ENCODE assay signal across 14 mouse cellular contexts in the genomic region with DNA sequence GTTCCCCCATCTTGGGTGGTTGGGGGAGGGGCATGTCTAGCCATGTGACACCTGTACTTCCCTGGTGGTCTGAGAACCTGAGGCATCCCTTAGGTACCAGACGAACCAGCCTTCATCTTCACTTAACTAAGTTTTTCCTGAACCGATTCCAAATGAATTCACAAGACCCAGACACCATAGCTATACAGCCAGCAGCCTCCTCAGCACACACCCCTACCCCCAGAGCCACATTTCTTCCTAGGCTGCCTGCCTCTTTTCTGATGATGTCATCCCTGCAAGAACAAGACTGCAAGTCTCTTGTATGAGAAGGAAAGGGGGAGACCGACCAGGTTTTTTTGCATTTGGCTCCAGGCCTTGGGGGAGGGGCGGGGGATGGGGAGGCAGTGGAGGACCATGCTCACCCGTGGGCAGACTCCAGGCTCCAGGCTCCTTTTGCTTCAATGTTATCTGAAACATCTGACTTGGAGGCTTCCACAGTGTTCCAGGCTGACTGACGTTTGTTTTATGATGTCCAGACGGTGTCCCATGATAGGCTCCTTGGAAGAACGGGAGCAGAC. TPM values are rescaled to one million over a fixed set of nuclear protein-coding genes. Genes with fewer than 3 reads are reported as not detected.
A peak's percentile ranks its signal among the peaks of the same experiment; 100 is the strongest.
DNase-seq lines count a peak whose midpoint lies in the region; ATAC-seq and TF ChIP-seq lines count a peak whose summit lies in the region.
"Had no signal": no experiment of that assay in that cellular context is flagged by ENCODE, and none has a peak within 500 bp of the region (broad histone marks: within the 10 kb centered on the region; RNA-seq: fewer than 3 reads in every experiment).

No protein-coding gene starts in this region.

- H3K36me3 ChIP-seq in forebrain, embryonic 14.5 days (ENCODE audit: control insufficient read depth, insufficient read depth, low read length) = no peaks in the 10 kb centered on the region
- H3K36me3 ChIP-seq in forebrain, postnatal 0 days (ENCODE audit: insufficient read depth) = no peaks in the 10 kb centered on the region
- peaks cover 19% of the 10 kb centered on the region; the same call in 1 of the 2 replicates for H3K36me3 ChIP-seq in kidney, embryonic 16.5 days (ENCODE audit: insufficient read depth, low read length)
- peaks cover 6% of the 10 kb centered on the region; the same call in 1 of the 2 replicates for H3K36me3 ChIP-seq in intestine, embryonic 15.5 days
- peaks cover 6% of the 10 kb centered on the region; the same call in 1 of the 2 replicates for H3K36me3 ChIP-seq in stomach, embryonic 16.5 days (ENCODE audit: control insufficient read depth, insufficient read depth, low read length)
- H3K36me3 ChIP-seq: liver, embryonic 15.5 days; midbrain, embryonic 13.5 days had no signal

- H3K4me3 ChIP-seq in forebrain, embryonic 14.5 days (ENCODE audit: low read depth, low read length) = no peak overlapping the region
- no peak overlapping the region for H3K4me3 ChIP-seq in forebrain, postnatal 0 days (ENCODE audit: low read depth, low read length)
- H3K4me3 ChIP-seq in kidney, embryonic 16.5 days (ENCODE audit: low read length) = no peak overlapping the region
- no peak overlapping the region for H3K4me3 ChIP-seq in intestine, embryonic 15.5 days (replicated peaks)
- no peak overlapping the region for H3K4me3 ChIP-seq in stomach, embryonic 16.5 days (replicated peaks; ENCODE audit: low read length)
- H3K4me3 ChIP-seq: liver, embryonic 15.5 days; midbrain, embryonic 13.5 days had no signal

- H3K27me3 ChIP-seq in forebrain, embryonic 14.5 days (replicated peaks; ENCODE audit: control insufficient read depth, insufficient read depth, low read length) = no peaks in the 10 kb centered on the region
- no peaks in the 10 kb centered on the region for H3K27me3 ChIP-seq in forebrain, postnatal 0 days (ENCODE audit: insufficient read depth, low read length)
- H3K27me3 ChIP-seq in kidney, embryonic 16.5 days (ENCODE audit: insufficient read depth, low read length) = no peaks in the 10 kb centered on the region
- no peaks in the 10 kb centered on the region for H3K27me3 ChIP-seq in intestine, embryonic 15.5 days (replicated peaks)
- H3K27me3 ChIP-seq in stomach, embryonic 16.5 days (ENCODE audit: control insufficient read depth, insufficient read depth, low read length) = no peaks in the 10 kb centered on the region
- H3K27me3 ChIP-seq: liver, embryonic 15.5 days had no signal

- peak; percentile 48; the same call in 1 of the 2 replicates for ATAC-seq in forebrain, embryonic 14.5 days
- no peak for ATAC-seq in forebrain, postnatal 0 days
- ATAC-seq in kidney, embryonic 16.5 days (ENCODE audit: low FRiP score, low TSS enrichment) = 0 out of 2 replicates have a peak, but pooled peaks have one; percentile 17
- ATAC-seq in intestine, embryonic 15.5 days = peak; percentile 43; the same call in 1 of the 2 replicates
- peak; percentile 67; the same call in 1 of the 2 replicates for ATAC-seq in stomach, embryonic 16.5 days (ENCODE audit: insufficient read depth, low FRiP score)
- ATAC-seq: hindbrain, embryonic 16.5 days; midbrain, embryonic 13.5 days had no signal

- no peak overlapping the region for H3K27ac ChIP-seq in forebrain, embryonic 14.5 days (ENCODE audit: low read depth, low read length)
- H3K27ac ChIP-seq in forebrain, postnatal 0 days (ENCODE audit: low read depth, low read length) = no peak overlapping the region
- no peak overlapping the region for H3K27ac ChIP-seq in kidney, embryonic 16.5 days (ENCODE audit: low read length)
- 0 out of 2 replicates have a peak overlapping the region, but pooled peaks have one; percentile 13 for H3K27ac ChIP-seq in intestine, embryonic 15.5 days
- no peak overlapping the region for H3K27ac ChIP-seq in stomach, embryonic 16.5 days (ENCODE audit: low read length)
- H3K27ac ChIP-seq: liver, embryonic 15.5 days; macrophage; midbrain, embryonic 13.5 days had no signal

- H3K9me3 ChIP-seq in forebrain, embryonic 14.5 days (replicated peaks; ENCODE audit: control insufficient read depth, low read length) = no peaks in the 10 kb centered on the region
- H3K9me3 ChIP-seq in forebrain, postnatal 0 days (ENCODE audit: low read length) = no peaks in the 10 kb centered on the region
- no peaks in the 10 kb centered on the region for H3K9me3 ChIP-seq in kidney, embryonic 16.5 days (ENCODE audit: low read length)
- no peaks in the 10 kb centered on the region for H3K9me3 ChIP-seq in intestine, embryonic 15.5 days
- H3K9me3 ChIP-seq in stomach, embryonic 16.5 days (replicated peaks; ENCODE audit: control insufficient read depth, low read length) = no peaks in the 10 kb centered on the region
- H3K9me3 ChIP-seq: liver, embryonic 15.5 days; midbrain, embryonic 13.5 days had no signal

- DNase-seq in forebrain, embryonic 14.5 days (ENCODE audit: low spot score) = peak; percentile 27
- no peak for DNase-seq in forebrain, postnatal 0 days
- DNase-seq in kidney, adult 8-10 months = no peak
- no peak for DNase-seq in B cell, adult 2 months
- DNase-seq in cerebellum, postnatal 14 days = no peak
- DNase-seq: cerebellum, adult 18-20 months; kidney, postnatal 25 days had no signal

- H3K4me1 ChIP-seq in forebrain, embryonic 14.5 days (ENCODE audit: control insufficient read depth, insufficient read depth, low read length) = 0 out of 2 replicates have a peak, but pooled peaks cover 4% of the 10 kb centered on the region
- H3K4me1 ChIP-seq in forebrain, postnatal 0 days (ENCODE audit: insufficient read depth) = no peaks in the 10 kb centered on the region
- peaks cover 9% of the 10 kb centered on the region; the same call in 1 of the 2 replicates for H3K4me1 ChIP-seq in kidney, embryonic 16.5 days (ENCODE audit: insufficient read depth, low read length)
- peaks cover 11% of the 10 kb centered on the region; the same call in 1 of the 2 replicates for H3K4me1 ChIP-seq in intestine, embryonic 15.5 days (replicated peaks)
- H3K4me1 ChIP-seq in stomach, embryonic 16.5 days (ENCODE audit: control insufficient read depth, insufficient read depth, low read length) = peaks cover 16% of the 10 kb centered on the region
- H3K4me1 ChIP-seq: liver, embryonic 15.5 days had no signal

- TF ChIP-seq CTCF in forebrain, postnatal 0 days (IDR thresholded peaks at IDR 0.05; ENCODE audit: low read depth) = no peak

- WGBS in forebrain, embryonic 14.5 days = 47% methylated on average over 8 of the region's 8 CpGs
- WGBS in forebrain, postnatal 0 days = 46% methylated on average over 8 of the region's 8 CpGs
- WGBS in kidney, embryonic 16.5 days = 38% methylated on average over 8 of the region's 8 CpGs
- 34% methylated on average over 8 of the region's 8 CpGs for WGBS in intestine, embryonic 15.5 days
- WGBS in stomach, embryonic 16.5 days = 36% methylated on average over 8 of the region's 8 CpGs

- no peak overlapping the region for H3K4me2 ChIP-seq in forebrain, embryonic 14.5 days (ENCODE audit: low read length)
- no peak overlapping the region for H3K4me2 ChIP-seq in forebrain, postnatal 0 days (ENCODE audit: low read depth)
- H3K4me2 ChIP-seq in kidney, embryonic 16.5 days (replicated peaks; ENCODE audit: low read depth, low read length) = no peak overlapping the region
- no peak overlapping the region for H3K4me2 ChIP-seq in intestine, embryonic 15.5 days (replicated peaks)
- H3K4me2 ChIP-seq in stomach, embryonic 16.5 days (ENCODE audit: low read depth, low read length) = no peak overlapping the region
- H3K4me2 ChIP-seq: liver, embryonic 15.5 days; midbrain, embryonic 13.5 days had no signal

- no peak overlapping the region for H3K9ac ChIP-seq in forebrain, embryonic 14.5 days (ENCODE audit: low read length)
- H3K9ac ChIP-seq in forebrain, postnatal 0 days = no peak overlapping the region
- H3K9ac ChIP-seq in kidney, embryonic 16.5 days (replicated peaks; ENCODE audit: low read length) = no peak overlapping the region
- no peak overlapping the region for H3K9ac ChIP-seq in intestine, embryonic 15.5 days
- peak overlapping the region; percentile 29; the same call in 1 of the 2 replicates for H3K9ac ChIP-seq in stomach, embryonic 16.5 days (ENCODE audit: low read length)
- H3K9ac ChIP-seq: liver, embryonic 15.5 days; midbrain, embryonic 13.5 days had no signal

RNA-seq across cellular contexts. Expression of a gene that starts 13.0 kb away (rescaled TPM):
- polyA plus RNA-seq in forebrain, embryonic 14.5 days (2014; fragmentation: Nextera tagmentation; extraction: Ambion mirVana) = 3.0 and 3.8 TPM in 2 replicates
- 4.3 and 4.8 TPM in 2 replicates for total RNA-seq in forebrain, postnatal 0 days (2014; rRNA removed)
- polyA plus RNA-seq in forebrain, postnatal 0 days (2015; fragmentation: Nextera tagmentation; extraction: Ambion mirVana) = 4.9 and 5.3 TPM in 2 replicates
- 133 and 135 TPM in 2 replicates for polyA plus RNA-seq in kidney, embryonic 16.5 days (2015; fragmentation: Nextera tagmentation; extraction: Ambion mirVana)
- polyA plus RNA-seq in intestine, embryonic 15.5 days (2015; fragmentation: Nextera tagmentation; extraction: Ambion mirVana) = 120 and 123 TPM in 2 replicates
- 180 and 191 TPM in 2 replicates for polyA plus RNA-seq in stomach, embryonic 16.5 days (2015; fragmentation: Nextera tagmentation; extraction: Ambion mirVana)

Comparison
In these comparisons a context has a peak if more than half of its experiments do, and no peak if none do; other contexts are left out.
1. RNA of a gene that starts 13.0 kb away (polyA plus RNA-seq): 180 to 191 TPM in stomach, embryonic 16.5 days, 133 to 135 TPM in kidney, embryonic 16.5 days and 120 to 123 TPM in intestine, embryonic 15.5 days; 4.9 to 5.3 TPM in forebrain, postnatal 0 days and 3.0 to 3.8 TPM in forebrain, embryonic 14.5 days; every median in the first group is over 10 times any median in the second.